Mouse (Mus musculus) urinary bladder, adult 2 months (tissue): ENCODE measurements around the gene Gamt. TPM values are rescaled to one million over a fixed set of nuclear protein-coding genes. Genes with fewer than 3 reads are reported as not detected.
A peak's percentile ranks its signal among the peaks of the same experiment; 100 is the strongest.
"Not testable (repeated sequence)": the region's sequence is repeated elsewhere in the genome, so short reads cannot be mapped to it uniquely, and the experiment has no call there.

Experiments used
- DNase-seq: peaks from one replicate; pipeline ENCODE4 v3.0.0; 2022; ENCODE audit warnings: low spot score
- polyA plus RNA-seq: library from polyadenylated mRNA; depleted of rRNA; stranded (reverse); fragments of >200 nt; gene quantifications from 2 replicates; pipeline ENCODE4 v1.2.3, GENCODE M21; 2012; rRNA removed

Gamt gene
- polyA plus RNA-seq, 1 experiment: 19.0 TPM

DNA sequence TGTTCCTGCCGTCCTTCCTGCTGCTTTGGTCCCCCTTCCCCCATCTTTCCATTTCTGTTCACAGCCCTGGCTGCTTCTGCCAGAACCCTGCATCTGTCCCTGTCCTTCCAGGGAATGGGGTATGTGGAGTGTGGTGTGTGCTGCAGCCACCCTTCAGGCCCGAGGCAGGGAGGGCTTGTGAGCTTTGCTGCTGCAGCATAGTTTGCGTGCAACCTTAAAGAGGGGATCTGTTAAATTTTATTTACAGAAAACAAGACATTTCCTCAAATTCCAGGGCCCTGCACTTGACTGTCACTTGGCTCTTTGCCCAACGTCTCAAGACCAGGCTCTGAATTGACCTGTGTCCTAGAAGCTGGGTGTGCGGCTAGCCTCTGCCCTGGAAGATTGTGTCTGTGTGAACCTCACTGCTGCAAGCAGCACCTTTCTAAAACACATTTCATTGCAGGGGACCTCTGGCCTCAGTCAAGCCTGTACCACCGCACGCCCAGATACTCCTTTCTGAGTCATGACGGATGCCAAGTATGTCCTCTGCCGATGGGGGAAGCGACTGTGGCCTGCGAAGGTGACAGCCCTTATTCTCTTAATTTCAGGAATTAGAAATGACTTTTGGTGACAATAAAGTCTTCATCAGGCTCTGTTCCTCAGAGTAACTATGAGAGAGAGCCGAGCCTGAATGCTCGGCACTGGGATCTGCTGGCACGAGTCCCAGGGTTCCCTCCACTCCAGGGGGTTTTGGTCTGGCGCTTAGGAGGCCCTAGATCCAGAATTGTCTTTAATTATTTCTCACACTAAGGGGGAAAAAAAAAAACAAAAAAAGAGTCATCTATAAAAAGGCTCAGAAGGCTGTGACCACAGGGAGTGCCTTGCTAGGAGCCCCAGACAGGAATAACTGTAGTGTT, 32.7 kb downstream of the Gamt start:
- no peak for DNase-seq

DNA sequence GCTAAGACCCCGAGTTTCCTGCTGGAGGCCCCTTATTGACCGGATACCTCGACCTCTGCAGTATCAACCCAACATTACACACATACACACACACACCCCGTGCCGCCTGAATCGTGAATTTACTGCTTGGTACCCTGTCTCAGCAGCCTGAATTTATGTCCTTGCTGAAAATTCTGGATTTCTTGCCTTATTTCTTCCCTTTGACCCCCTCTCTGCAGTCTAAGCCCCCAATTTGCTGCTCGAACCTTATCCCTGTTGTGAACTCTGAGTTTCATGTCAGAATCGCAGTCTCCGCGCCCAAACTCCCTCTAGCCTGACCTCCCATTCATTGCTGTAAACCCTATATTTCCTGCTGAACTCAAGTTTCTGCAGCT, 33.7 kb downstream of the Gamt start:
- DNase-seq: no peak

DNA sequence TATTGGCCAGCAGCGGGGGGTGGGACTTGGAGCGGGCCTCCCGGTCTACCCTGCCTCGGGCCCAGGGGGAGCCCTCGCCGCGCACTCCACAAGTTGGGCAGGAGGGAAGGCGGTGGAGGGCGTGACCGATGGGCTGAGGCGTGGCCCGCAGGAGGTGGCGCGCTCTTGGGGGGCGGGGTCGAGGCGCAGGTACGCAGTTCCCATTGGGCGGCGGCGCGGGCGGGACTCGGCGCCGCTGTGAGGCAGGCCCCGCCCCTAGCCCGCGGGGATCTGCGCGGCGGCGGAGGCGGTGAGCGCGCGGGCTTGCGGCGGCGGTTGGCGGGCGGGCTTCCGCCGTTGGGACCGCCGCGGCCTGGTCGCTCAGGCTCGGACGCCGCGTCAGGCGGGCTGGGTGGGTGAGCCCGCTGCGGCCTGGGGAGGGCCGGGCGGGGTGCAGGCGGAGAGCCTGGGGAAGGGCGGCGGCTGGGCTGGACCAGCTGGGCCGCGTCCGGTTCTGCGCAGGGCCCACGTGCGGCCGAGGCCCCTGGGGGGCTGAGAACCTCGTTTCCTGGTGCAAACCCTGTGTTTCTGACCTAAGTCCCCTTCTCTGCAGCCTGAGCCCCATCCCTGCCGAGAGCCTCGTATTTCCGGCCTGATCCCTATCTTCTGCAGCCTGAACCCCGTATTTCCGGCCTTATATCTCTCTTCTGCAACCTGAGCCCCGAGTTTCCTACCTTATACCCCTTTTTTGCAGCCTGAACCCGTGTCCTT, 34.2 kb downstream of the Gamt start, which contains the start of gene Mum1:
Mum1 (plus strand) TSS at position 19 of the 750 bp plus-strand sequence.
- peak; percentile 93 for DNase-seq

DNA sequence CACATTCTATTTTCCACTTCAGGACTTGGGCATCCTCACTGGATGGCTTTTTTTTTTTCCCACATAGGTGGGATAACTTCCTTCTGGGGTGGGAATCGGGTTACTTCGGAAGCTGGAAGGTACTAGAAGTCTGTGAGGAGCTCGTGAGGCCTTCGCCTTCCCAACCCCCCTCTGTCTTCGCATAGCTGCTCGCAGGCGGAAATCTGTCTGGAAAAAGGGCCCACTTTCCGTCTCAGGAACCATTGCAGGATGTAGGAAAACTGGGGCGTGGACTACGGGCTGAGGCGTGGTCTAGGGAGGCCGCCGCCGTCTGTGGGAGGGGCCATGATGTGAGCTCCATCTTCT, 34.8 kb downstream of the Gamt start:
- no peak for DNase-seq

DNA sequence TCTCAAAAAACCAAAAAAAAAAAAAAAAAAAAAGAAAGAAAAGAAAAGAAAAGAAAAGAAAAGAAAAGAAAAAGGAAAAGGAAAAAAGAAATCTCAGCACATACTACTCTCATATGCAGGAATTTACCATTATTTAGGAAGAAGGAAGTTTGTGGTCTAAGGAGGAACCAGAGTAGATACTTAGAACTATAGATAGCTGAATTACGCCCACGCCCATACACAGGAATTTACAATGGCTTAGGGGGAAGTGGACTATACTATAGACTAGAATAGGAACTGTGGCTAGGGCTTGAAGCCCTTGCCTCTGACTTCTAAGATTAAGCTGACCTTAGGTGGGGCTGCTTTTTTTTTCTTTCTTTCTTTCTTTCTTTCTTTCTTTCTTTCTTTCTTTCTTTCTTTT, 37.7 kb downstream of the Gamt start:
- DNase-seq: not testable (repeated sequence)

DNA sequence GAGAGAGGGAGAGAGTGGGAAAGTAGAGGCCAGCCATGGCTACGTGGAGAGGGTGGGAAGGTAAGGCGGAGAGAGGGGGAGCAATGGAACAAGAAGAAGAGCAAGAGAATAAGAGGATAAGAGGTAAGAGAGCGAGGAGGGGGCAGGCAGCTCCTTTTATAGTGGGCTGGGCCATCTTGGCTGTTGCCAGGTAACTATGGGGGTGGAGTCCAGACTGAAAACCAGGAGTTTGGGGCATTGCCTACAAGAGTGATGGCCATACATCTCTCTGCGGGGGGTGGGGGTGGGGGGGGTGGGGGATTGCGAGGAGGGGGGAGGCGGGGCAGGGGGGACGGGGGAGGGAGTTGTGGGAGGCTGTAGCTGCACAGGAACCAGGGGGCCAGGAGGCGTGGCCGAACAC, 40.1 kb downstream of the Gamt start:
- no peak for DNase-seq

DNA sequence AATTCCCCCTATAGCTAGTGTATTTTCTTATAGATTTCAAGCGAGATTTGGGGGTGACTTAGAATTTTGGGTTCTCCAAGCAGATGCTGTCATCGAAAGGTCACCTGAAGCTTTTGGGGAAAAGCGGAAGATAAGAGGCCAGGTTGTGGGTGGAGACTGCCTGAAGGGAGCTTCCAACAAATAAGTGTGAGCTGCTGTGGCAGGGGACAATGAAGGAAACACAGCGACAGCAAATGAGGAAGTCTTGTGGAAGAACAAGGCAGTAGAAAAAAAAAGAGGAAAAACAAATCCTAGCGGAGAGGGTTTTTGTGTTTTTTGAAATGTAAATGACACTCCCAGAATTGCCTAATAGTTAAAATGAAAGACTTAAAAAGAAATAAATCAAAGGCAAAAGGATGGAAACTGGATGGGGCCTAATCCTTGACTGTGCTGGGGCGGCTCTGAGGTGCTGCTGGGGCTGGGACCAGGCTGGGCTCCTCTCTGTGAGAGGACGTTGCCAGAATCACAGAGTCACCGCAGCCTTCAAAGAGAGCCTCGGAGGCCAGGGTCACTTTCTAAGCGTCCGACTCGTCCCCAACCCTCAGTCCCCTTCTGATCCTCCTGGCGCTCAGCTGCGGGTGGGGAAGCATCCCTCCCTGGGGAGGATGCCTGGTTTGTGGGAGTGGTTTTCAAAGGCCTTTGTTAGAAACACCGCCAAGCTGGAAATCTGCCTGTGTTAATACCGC, 45.6 kb downstream of the Gamt start:
- no peak for DNase-seq

DNA sequence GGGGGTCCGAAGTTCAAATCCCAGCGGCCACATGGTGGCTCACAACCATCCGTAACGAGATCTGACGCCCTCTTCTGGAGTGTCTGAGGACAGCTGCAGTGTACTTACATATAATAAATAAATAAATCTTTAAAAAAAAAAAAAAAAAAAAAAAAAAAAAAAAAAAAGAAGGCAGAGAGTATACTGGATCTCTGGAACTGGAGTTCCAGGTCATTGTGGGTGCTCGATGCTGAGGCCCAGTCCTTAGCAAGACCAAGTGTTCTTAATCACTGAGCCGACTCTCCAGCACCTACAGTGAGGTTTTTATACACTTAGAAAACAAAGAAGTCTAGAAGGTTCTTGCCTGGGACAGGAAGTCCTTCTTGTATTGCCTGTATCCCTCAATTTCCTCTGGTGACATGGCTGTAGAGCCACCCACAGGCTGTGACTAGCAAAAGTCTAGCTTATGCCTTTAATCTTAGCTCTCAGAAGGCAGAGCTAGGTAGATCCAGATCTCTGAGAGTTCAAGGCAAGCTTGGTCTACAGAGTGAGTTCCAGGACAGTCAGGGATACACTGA, 49.2 kb downstream of the Gamt start:
- DNase-seq: not testable (repeated sequence)

DNA sequence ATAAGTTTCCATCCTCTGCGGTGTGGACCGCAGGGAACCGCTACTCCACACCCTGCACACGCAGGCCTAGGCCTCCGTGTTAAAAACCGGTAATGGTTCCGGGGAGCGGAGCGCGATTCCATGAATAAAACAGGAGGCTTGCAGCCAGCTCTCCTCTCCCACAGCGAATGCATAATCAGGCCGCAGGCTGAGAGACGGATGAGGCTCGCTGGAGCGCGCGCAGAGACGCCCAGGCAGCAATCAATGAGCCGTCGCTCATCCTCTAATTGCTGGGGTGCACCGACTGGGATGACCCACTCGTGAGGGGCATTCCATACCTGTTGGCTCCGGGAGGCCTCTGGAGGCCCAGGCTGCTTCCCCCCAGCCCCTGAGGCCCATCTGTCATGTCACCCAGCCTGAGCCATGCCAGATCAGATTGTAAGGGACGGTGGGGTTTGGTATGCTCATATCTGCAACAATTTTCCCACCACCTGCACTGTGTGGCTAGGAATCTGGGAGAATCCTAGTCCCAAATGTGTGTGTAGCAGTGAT, 51.9 kb downstream of the Gamt start:
- DNase-seq: no peak

DNA sequence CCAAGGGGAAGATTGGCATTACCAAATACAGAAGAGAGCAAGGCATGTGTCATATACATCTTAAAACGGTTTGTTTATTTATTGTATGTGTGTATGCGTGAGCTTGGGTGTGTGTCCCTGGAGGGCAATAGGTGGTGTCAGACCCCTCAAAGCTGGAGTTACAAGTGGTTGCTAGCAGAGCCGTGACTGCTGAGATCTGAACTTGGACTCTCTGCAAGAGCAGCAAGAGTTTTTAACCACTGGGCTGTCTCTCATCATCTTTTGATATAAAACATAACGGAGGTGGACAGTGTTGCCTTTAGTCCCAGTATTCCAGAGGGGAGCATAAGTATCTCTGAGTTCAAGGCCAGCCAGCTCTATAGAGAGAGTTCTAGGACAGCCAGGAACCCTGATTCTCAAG, 52.6 kb downstream of the Gamt start:
- no peak for DNase-seq

Other genes starting within 250 kb of the Gamt start
- gene Arhgap45, start 244.4 kb downstream of the Gamt start, polyA plus RNA-seq: 18.9 and 23.0 TPM in 2 replicates
- 141 and 178 TPM in 2 replicates for gene Polr2e, start 221.2 kb downstream of the Gamt start, polyA plus RNA-seq
- gene Gpx4, start 213.8 kb downstream of the Gamt start, polyA plus RNA-seq: 524 and 620 TPM in 2 replicates
- 34.0 and 35.4 TPM in 2 replicates for gene Sbno2, start 155.4 kb downstream of the Gamt start, polyA plus RNA-seq
- gene Stk11, start 145.2 kb downstream of the Gamt start, polyA plus RNA-seq: 77.3 and 89.9 TPM in 2 replicates
- gene Atp5d, start 122.4 kb downstream of the Gamt start, polyA plus RNA-seq: 367 and 372 TPM in 2 replicates
- 9.2 and 12.2 TPM in 2 replicates for gene Cbarp, start 120.2 kb downstream of the Gamt start, polyA plus RNA-seq
- 21.2 and 30.5 TPM in 2 replicates for gene Midn, start 112.7 kb downstream of the Gamt start, polyA plus RNA-seq
- gene Cirbp, start 95.0 kb downstream of the Gamt start, polyA plus RNA-seq: 249 and 276 TPM in 2 replicates
- gene 1600002K03Rik, start 88.1 kb downstream of the Gamt start, polyA plus RNA-seq: 18.4 and 21.5 TPM in 2 replicates
- gene Efna2, start 81.5 kb downstream of the Gamt start, polyA plus RNA-seq: 3.0 and 3.3 TPM in 2 replicates
- gene Mum1, start 34.6 kb downstream of the Gamt start, polyA plus RNA-seq: 36.1 and 37.8 TPM in 2 replicates
- gene Ndufs7, start 11.9 kb downstream of the Gamt start, polyA plus RNA-seq: 294 and 337 TPM in 2 replicates
- gene Dazap1, start 474 bp upstream of the Gamt start, polyA plus RNA-seq: 68.2 and 82.3 TPM in 2 replicates
- 3,215 and 3,453 TPM in 2 replicates for gene Rps15, start 31.4 kb upstream of the Gamt start, polyA plus RNA-seq
- gene Apc2, start 35.0 kb upstream of the Gamt start, polyA plus RNA-seq: 0.76 and 1.4 TPM in 2 replicates
- 41.8 and 45.6 TPM in 2 replicates for gene 2310011J03Rik, start 59.5 kb upstream of the Gamt start, polyA plus RNA-seq
- 9.5 and 9.9 TPM in 2 replicates for gene Pcsk4, start 68.5 kb upstream of the Gamt start, polyA plus RNA-seq
- gene Reep6, start 68.9 kb upstream of the Gamt start, polyA plus RNA-seq: 7.7 and 18.0 TPM in 2 replicates
- 57.9 and 65.7 TPM in 2 replicates for gene Adamtsl5, start 87.4 kb upstream of the Gamt start, polyA plus RNA-seq
- 4.5 and 6.4 TPM in 2 replicates for gene Plk5, start 95.4 kb upstream of the Gamt start, polyA plus RNA-seq
- 11.2 and 11.5 TPM in 2 replicates for gene Mex3d, start 126.6 kb upstream of the Gamt start, polyA plus RNA-seq
- 112 and 119 TPM in 2 replicates for gene Mbd3, start 138.5 kb upstream of the Gamt start, polyA plus RNA-seq
- 883 and 983 TPM in 2 replicates for gene Uqcr11, start 145.8 kb upstream of the Gamt start, polyA plus RNA-seq
- 29.7 and 35.4 TPM in 2 replicates for gene Tcf3, start 172.6 kb upstream of the Gamt start, polyA plus RNA-seq
- gene Onecut3, start 233.8 kb upstream of the Gamt start, polyA plus RNA-seq: not detected in 2 replicates